Mouse (Mus musculus): ENCODE measurements around the gene Lhfp.

Lhfp gene

GRCm38 (mm10) chr3:53042240-53042567 lies 876 bp downstream of the Lhfp start:
- DNase-seq (ENCODE audit: low read depth, low spot score), result no peak

- no peak for DNase-seq (ENCODE audit: low read depth, low spot score)
Measured at GRCm38 (mm10) chr3:53043206-53043780, 2.0 kb downstream of the Lhfp start.

GRCm38 (mm10) chr3:53044238-53044637 lies 2.9 kb downstream of the Lhfp start:
- no peak for DNase-seq (ENCODE audit: low read depth, low spot score)

- DNase-seq (ENCODE audit: low read depth, low spot score), result no peak
Measured at GRCm38 (mm10) chr3:53044682-53045299, 3.5 kb downstream of the Lhfp start.

GRCm38 (mm10) chr3:53045697-53046096 lies 4.4 kb downstream of the Lhfp start:
- no peak for DNase-seq (ENCODE audit: low read depth, low spot score)

- DNase-seq (ENCODE audit: low read depth, low spot score), result no peak
Measured at GRCm38 (mm10) chr3:53046371-53046770, 5.0 kb downstream of the Lhfp start.

- no peak for DNase-seq (ENCODE audit: low read depth, low spot score)
Measured at GRCm38 (mm10) chr3:53052385-53052784, 11.1 kb downstream of the Lhfp start.

GRCm38 (mm10) chr3:53056430-53056829 lies 15.1 kb downstream of the Lhfp start:
- no peak for DNase-seq (ENCODE audit: low read depth, low spot score)

GRCm38 (mm10) chr3:53059959-53060358 lies 18.6 kb downstream of the Lhfp start:
- DNase-seq (ENCODE audit: low read depth, low spot score), result no peak

- no peak for DNase-seq (ENCODE audit: low read depth, low spot score)
Measured at GRCm38 (mm10) chr3:53063423-53064147, 22.3 kb downstream of the Lhfp start.

GRCm38 (mm10) chr3:53065267-53066094 lies 24.2 kb downstream of the Lhfp start:
- DNase-seq (ENCODE audit: low read depth, low spot score), result no peak

- no peak for DNase-seq (ENCODE audit: low read depth, low spot score)
Measured at GRCm38 (mm10) chr3:53066095-53066372, 24.7 kb downstream of the Lhfp start.

- no peak for DNase-seq (ENCODE audit: low read depth, low spot score)
Measured at GRCm38 (mm10) chr3:53068399-53068798, 27.1 kb downstream of the Lhfp start.

GRCm38 (mm10) chr3:53074264-53074663 lies 32.9 kb downstream of the Lhfp start:
- DNase-seq (ENCODE audit: low read depth, low spot score), result no peak

GRCm38 (mm10) chr3:53074761-53075160 lies 33.4 kb downstream of the Lhfp start:
- no peak for DNase-seq (ENCODE audit: low read depth, low spot score)

- no peak for DNase-seq (ENCODE audit: low read depth, low spot score)
Measured at GRCm38 (mm10) chr3:53080286-53080685, 39.0 kb downstream of the Lhfp start.

- DNase-seq (ENCODE audit: low read depth, low spot score), result no peak
Measured at GRCm38 (mm10) chr3:53080710-53081109, 39.4 kb downstream of the Lhfp start.

GRCm38 (mm10) chr3:53083717-53084116 lies 42.4 kb downstream of the Lhfp start:
- no peak for DNase-seq (ENCODE audit: low read depth, low spot score)

- DNase-seq (ENCODE audit: low read depth, low spot score), result no peak
Measured at GRCm38 (mm10) chr3:53084806-53085205, 43.5 kb downstream of the Lhfp start.

- no peak for DNase-seq (ENCODE audit: low read depth, low spot score)
Measured at GRCm38 (mm10) chr3:53086481-53087155, 45.3 kb downstream of the Lhfp start.

- no peak for DNase-seq (ENCODE audit: low read depth, low spot score)
Measured at GRCm38 (mm10) chr3:53087156-53087805, 46.0 kb downstream of the Lhfp start.

Measured in CD4-positive, CD25-positive, alpha-beta regulatory T cell, adult 2 months (primary cell).